Mouse (Mus musculus): ENCODE measurements around the gene Kcnh1.

DNA sequence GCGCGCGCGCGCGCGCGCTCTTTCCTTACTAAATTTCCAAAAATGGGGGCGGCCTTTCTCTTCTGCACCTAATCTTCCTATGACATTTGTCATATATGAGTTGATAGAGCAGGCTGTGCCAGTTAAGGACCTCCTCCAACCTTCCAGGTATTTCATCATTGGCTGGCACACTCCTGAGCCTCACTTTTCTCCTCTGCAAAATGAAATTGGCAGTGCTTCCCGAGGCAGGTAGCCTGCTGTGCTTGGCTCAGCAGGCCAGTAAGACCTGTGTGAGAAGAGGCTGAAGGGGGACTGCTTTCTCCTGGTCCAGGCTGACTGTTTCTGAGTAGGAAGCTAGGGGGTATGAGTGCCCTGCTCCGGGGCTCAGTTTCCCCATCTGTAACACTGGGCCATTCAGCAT is 297.0 kb downstream of the Kcnh1 start:
- no peak for TF ChIP-seq EP300 (IDR thresholded peaks at IDR 0.05; ENCODE audit: low read depth)
- no peak for TF ChIP-seq CTCF (IDR thresholded peaks at IDR 0.05; ENCODE audit: low read depth)

Data from heart, postnatal 0 days (tissue).